ENCODE assay signal across 11 mouse cellular contexts in genomic region chr15:85221115-85221854, GRCm38 (mm10). TPM values are rescaled to one million over a fixed set of nuclear protein-coding genes. Genes with fewer than 3 reads are reported as not detected.
A peak's percentile ranks its signal among the peaks of the same experiment; 100 is the strongest.
DNase-seq lines count a peak whose midpoint lies in the region; ATAC-seq and TF ChIP-seq lines count a peak whose summit lies in the region.
"Had no signal": no experiment of that assay in that cellular context is flagged by ENCODE, and none has a peak within 500 bp of the region (broad histone marks: within the 10 kb centered on the region; RNA-seq: fewer than 3 reads in every experiment).

No protein-coding gene starts in this region.

- no peak overlapping the region for H3K27ac ChIP-seq in heart, adult 2 months
- H3K27ac ChIP-seq in heart, embryonic 10.5 days = no peak overlapping the region
- H3K27ac ChIP-seq in embryonic facial prominence, embryonic 14.5 days (replicated peaks; ENCODE audit: low read depth, low read length) = no peak overlapping the region; the same call in none of the 2 replicates
- H3K27ac ChIP-seq in midbrain, embryonic 15.5 days = no peak overlapping the region
- H3K27ac ChIP-seq: hindbrain, embryonic 14.5 days; liver, embryonic 13.5 days had no signal

- H3K9me3 ChIP-seq in heart, embryonic 10.5 days = peaks cover 1% of the 10 kb centered on the region; the same call in 1 of the 2 replicates
- H3K9me3 ChIP-seq in embryonic facial prominence, embryonic 14.5 days (ENCODE audit: control insufficient read depth, low read length) = no peaks in the 10 kb centered on the region; the same call in 1 of the 2 replicates
- H3K9me3 ChIP-seq in midbrain, embryonic 15.5 days = no peaks in the 10 kb centered on the region

- H3K27me3 ChIP-seq in heart, adult 2 months (ENCODE audit: control insufficient read depth, insufficient read depth, low read length) = no peaks in the 10 kb centered on the region
- no peaks in the 10 kb centered on the region for H3K27me3 ChIP-seq in heart, embryonic 10.5 days (ENCODE audit: insufficient read depth, poor library complexity, severe bottlenecking)
- H3K27me3 ChIP-seq in embryonic facial prominence, embryonic 14.5 days (replicated peaks; ENCODE audit: control insufficient read depth, insufficient read depth, low read length) = no peaks in the 10 kb centered on the region
- no peaks in the 10 kb centered on the region for H3K27me3 ChIP-seq in midbrain, embryonic 15.5 days (replicated peaks)
- H3K27me3 ChIP-seq: liver, embryonic 13.5 days had no signal

- no peak overlapping the region for H3K4me3 ChIP-seq in heart, adult 2 months
- no peak overlapping the region for H3K4me3 ChIP-seq in heart, embryonic 10.5 days
- no peak overlapping the region for H3K4me3 ChIP-seq in embryonic facial prominence, embryonic 14.5 days (ENCODE audit: low read depth, low read length)
- no peak overlapping the region for H3K4me3 ChIP-seq in midbrain, embryonic 15.5 days
- H3K4me3 ChIP-seq: liver, embryonic 13.5 days had no signal

- 36% methylated on average over 12 of the region's 12 CpGs for WGBS in heart, adult 2 months
- WGBS in heart, embryonic 10.5 days = 75% methylated on average over 12 of the region's 12 CpGs
- 64% methylated on average over 12 of the region's 12 CpGs for WGBS in embryonic facial prominence, embryonic 14.5 days
- WGBS in midbrain, embryonic 15.5 days = 60% methylated on average over 12 of the region's 12 CpGs

- no peak overlapping the region for H3K9ac ChIP-seq in heart, adult 2 months (ENCODE audit: low read depth, low read length)
- no peak overlapping the region for H3K9ac ChIP-seq in embryonic facial prominence, embryonic 14.5 days (ENCODE audit: low read depth, low read length)
- H3K9ac ChIP-seq in midbrain, embryonic 15.5 days = no peak overlapping the region
- H3K9ac ChIP-seq: hindbrain, embryonic 14.5 days; liver, embryonic 13.5 days had no signal

- no peak for TF ChIP-seq POLR2A in heart, adult 2 months (IDR thresholded peaks at IDR 0.05; ENCODE audit: insufficient read depth, low read depth, low read length)

- no peak for TF ChIP-seq EP300 in heart, adult 2 months (IDR thresholded peaks at IDR 0.05; ENCODE audit: insufficient read depth, low read depth, low read length)

- H3K79me2 ChIP-seq in heart, adult 2 months (replicated peaks; ENCODE audit: control insufficient read depth, insufficient read depth, low read length) = no peaks in the 10 kb centered on the region; the same call in 1 of the 2 replicates

- TF ChIP-seq CTCF in heart, adult 2 months (IDR thresholded peaks at IDR 0.05) = no peak

- no peak for ATAC-seq in embryonic facial prominence, embryonic 14.5 days (ENCODE audit: low read depth)
- ATAC-seq in midbrain, embryonic 15.5 days (replicated peaks) = no peak

- intact Hi-C loops in heart, adult 2 months (cut with DNase I) = no loop called here

- H3K36me3 ChIP-seq in heart, adult 2 months (ENCODE audit: control insufficient read depth, insufficient read depth, low read length) = no peaks in the 10 kb centered on the region
- H3K36me3 ChIP-seq in heart, embryonic 10.5 days = peaks cover 88% of the 10 kb centered on the region
- H3K36me3 ChIP-seq in embryonic facial prominence, embryonic 14.5 days (ENCODE audit: control insufficient read depth, insufficient read depth, low read length) = peaks cover 67% of the 10 kb centered on the region
- H3K36me3 ChIP-seq in midbrain, embryonic 15.5 days (replicated peaks) = no peaks in the 10 kb centered on the region
- H3K36me3 ChIP-seq: liver, embryonic 13.5 days had no signal

- H3K4me1 ChIP-seq in heart, adult 2 months (ENCODE audit: control insufficient read depth, insufficient read depth, low read length) = no peaks in the 10 kb centered on the region; the same call in 1 of the 2 replicates
- peaks cover 41% of the 10 kb centered on the region for H3K4me1 ChIP-seq in heart, embryonic 10.5 days
- H3K4me1 ChIP-seq in embryonic facial prominence, embryonic 14.5 days (ENCODE audit: control insufficient read depth, insufficient read depth, low read length) = peaks cover 4% of the 10 kb centered on the region; the same call in 1 of the 2 replicates
- H3K4me1 ChIP-seq in midbrain, embryonic 15.5 days = no peaks in the 10 kb centered on the region
- H3K4me1 ChIP-seq: liver, embryonic 13.5 days had no signal

- DNase-seq in heart, adult 2 months = peak; percentile 43 to 51
- no peak for DNase-seq in heart, embryonic 10.5 days (ENCODE audit: low spot score)
- peak; percentile 63 for DNase-seq in 416B (ENCODE audit: low read depth)
- peak; percentile 48 for DNase-seq in embryonic facial prominence, embryonic 14.5 days (ENCODE audit: low spot score)
- DNase-seq in kidney, postnatal 25 days = peak; percentile 46 to 56
- no peak for DNase-seq in left cerebral cortex, adult 9 months (ENCODE audit: low spot score in 2 of 2)
- DNase-seq in spleen, postnatal 36 days (ENCODE audit: low spot score in 2 of 2) = no peak
- DNase-seq: liver, embryonic 13.5 days; thymus, postnatal 4 days had no signal

- no peak overlapping the region for H3K4me2 ChIP-seq in embryonic facial prominence, embryonic 14.5 days (ENCODE audit: low read depth, low read length)
- H3K4me2 ChIP-seq in midbrain, embryonic 15.5 days = no peak overlapping the region
- H3K4me2 ChIP-seq: hindbrain, embryonic 14.5 days; liver, embryonic 13.5 days had no signal

RNA-seq across cellular contexts. Expression of gene Fbln1, which starts 15.5 kb away (rescaled TPM):
- total RNA-seq in heart, adult 2 months (2021) = 10 to 100 TPM; 88.9 to 96.1 TPM
- 174 and 240 TPM in 2 replicates for polyA plus RNA-seq in heart, adult 2 months (2012; rRNA removed)
- 146 and 177 TPM in 2 replicates for polyA plus RNA-seq in heart, embryonic 10.5 days (2016; fragmentation: Nextera tagmentation; extraction: Ambion mirVana)
- 235 and 267 TPM in 2 replicates for polyA plus RNA-seq in embryonic facial prominence, embryonic 14.5 days (2014; fragmentation: Nextera tagmentation; extraction: Ambion mirVana)
- 47.4 and 54.9 TPM in 2 replicates for polyA plus RNA-seq in midbrain, embryonic 15.5 days (2015; fragmentation: Nextera tagmentation; extraction: Ambion mirVana)

Comparison
In these comparisons a context has a peak if more than half of its experiments do, and no peak if none do; other contexts are left out.
1. DNase-seq: peak in heart, adult 2 months (2 of 2), 416B (single experiment), embryonic facial prominence, embryonic 14.5 days (single experiment) and kidney, postnatal 25 days (2 of 2); none in heart, embryonic 10.5 days (single experiment), left cerebral cortex, adult 9 months (0 of 2) and spleen, postnatal 36 days (0 of 2).